Mouse (Mus musculus) lung, postnatal 14 days (tissue): ENCODE data around the gene Lmo1.
"Not testable (repeated sequence)": the region's sequence is repeated elsewhere in the genome, so short reads cannot be mapped to it uniquely, and the experiment has no call there.

Experiments
- DNase-seq: peaks from one replicate; pipeline ENCODE4 v3.0.0; 2021

The Lmo1 gene

DNA sequence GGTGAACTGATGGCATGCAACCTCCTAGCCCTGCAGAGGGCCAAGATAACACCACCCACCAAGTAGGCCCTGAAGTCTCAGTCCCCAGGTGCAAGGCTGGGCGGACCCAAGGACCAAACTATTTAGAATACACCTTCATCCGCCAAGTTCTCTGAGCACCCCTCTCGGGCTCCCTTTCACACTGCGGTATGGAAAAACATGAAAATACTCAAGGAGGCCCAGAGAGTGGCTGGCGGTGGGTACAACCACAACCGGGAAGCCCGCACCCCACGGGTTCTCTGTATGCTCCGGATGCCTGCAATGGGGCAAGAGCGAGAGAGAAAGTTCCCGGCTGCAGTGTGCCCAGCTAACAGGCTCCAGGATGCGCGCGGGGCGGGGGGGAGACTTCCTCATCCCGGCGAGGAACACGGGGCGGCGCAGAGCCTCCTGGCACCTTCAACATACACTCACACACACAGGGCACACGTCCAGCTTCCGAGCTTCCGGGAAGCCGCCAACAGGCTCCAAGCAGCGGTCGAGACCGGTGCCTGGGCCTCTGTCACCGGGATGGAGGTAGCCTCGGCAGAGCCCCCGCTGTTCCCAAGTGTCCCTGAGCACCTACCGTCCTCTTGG lies 564 bp downstream of the Lmo1 start:
- peak; percentile 29 for DNase-seq

DNA sequence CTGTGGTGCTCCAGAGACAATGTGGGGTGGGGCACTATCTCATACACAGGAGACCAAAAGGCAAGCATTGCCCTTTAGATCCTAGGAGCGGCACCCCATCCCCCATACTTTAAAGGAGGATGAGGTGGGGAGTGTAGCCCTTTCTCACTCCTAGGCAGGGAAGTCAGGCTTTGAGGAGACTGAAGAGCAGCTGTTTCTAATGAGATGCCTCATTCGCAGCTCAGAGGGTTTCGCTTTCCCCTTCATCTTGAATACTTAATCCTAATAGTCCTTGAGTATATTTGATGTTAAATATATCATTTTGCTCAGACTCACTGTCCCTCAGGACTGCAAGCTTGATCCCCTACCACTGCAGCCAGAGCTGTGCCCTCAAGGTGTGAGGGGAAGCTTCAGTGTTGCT lies 3.1 kb downstream of the Lmo1 start:
- no peak for DNase-seq

DNA sequence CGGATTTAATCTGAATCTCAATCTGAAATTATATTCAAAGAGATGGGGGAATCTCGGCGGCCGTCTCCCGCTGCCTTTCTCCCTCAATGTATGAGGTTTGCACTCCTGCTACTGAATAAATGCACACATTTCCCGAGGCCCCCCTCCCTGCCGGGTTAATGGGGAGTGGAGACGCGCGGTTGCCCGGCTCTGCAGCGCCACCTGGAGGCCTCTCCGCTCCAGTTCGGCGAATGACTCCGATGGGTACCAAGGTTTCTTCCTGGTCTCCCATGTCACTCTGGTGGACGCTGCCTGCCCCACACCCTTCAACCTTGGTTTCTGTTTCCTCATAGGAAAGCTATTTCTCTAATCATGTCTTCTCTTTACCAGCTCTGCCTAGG lies 4.6 kb downstream of the Lmo1 start:
- peak; percentile 85 for DNase-seq

DNA sequence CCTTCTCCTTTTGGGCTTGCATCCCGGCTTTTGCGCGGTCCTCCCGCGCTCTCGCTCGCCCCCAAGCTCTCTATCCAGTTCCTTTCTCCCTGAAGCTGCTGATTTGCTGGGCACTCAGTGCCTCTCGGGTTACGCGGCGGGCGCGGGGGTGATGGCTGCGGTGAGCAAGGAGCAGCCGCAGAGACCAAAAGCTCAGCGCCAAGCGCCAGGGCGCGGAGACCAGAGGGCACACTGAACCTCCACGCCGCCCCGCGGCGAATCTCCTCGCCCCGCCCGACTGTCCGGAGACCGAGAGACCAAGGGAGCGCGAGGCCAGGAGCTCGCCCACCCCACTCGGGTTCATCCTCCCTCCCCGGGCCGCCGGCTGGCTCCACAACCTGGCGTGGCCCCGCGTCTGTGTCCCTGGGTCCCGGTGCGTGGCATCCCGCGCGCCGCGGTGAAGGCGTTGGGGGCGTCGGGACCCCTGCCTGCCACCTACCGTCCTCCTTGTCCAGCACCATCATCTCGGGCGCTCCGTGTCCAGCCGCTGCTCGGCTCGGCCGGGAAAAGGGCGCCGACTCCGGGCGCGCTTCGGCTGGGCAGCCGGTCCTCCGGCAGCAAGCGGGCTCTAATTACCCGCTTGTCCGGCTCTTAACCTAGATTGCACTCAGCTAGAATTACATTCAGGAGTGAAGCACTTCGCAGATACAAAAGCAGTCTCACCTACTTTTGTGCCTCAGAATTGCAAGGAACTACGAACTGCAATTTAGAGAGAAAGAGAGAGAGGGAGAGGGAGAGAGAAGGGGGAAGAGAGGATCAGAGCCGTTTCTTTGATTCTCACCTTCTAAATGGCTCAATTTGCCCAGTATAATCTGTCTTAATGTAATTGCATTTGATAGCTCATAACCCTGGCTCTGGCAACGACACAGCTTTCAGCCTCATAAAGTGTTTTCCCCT lies 5.2 kb downstream of the Lmo1 start:
- no peak for DNase-seq

DNA sequence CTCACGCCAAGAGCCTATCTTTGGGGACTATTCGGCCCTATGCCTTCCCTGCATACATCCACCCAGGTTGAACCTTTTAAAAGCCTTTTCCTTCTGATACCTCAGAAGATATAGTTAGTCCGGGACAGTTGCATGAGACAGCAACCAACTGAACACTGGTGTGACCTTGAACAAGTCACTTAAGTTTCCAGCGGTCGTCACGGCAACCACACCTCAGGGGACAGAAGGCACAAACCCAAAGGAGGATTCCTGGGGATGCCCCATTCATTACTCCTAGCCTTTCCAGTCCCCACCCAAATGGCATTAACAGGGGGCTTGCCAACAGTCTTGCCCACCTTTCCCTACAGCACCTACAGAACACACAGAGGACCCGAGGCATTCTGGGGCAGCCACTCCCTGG lies 6.3 kb downstream of the Lmo1 start:
- no peak for DNase-seq

DNA sequence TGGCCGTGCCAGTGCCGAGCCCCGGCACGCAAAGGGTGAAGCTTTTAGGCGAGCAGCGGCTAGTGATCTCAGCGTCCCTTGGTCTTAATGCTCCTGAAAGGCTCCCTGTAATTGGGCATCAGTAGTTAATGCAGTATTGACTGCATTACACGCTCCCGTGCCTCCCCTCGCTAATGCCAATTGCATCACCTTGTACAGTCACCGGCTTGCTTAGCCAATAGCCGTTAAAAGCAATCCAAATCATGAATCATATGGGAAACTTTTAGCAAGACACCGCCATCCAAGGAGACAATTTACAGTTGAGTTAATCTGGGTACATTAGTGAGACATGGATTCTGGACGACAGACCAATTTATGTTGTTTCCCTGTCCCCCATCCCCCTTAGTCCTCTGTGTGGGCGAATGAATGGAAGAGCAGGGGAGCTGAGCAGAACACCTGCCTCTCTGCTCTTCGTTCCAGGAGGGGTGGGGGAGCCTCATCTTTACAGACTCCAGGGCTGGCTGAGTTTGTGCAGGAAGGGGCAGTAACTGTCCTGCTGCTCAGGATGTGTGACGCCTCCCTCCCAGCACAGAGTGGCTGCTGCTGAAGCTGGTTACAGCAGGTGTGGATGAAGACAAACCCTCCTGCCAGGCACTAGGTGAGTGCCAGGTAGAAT lies 8.9 kb downstream of the Lmo1 start:
- no peak for DNase-seq

DNA sequence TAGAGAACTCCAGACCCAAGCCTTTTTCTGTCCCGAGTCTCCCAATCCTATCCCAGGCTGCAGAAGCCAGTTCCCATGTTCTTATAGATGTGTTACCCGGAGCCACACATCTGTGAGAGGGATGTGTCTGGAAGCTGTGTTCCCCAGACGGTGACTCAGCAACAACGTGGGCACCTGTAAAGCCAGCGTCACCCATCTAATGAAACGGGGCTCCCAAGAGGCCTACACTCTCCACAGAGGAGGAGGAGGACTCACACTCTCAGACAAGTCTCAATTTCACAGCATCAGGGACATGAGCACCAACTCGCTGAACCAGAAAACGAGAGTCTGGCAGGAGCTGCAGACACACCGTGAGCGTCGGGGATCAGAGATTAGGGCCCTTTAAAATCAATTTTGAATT lies 20.7 kb downstream of the Lmo1 start:
- DNase-seq = no peak

DNA sequence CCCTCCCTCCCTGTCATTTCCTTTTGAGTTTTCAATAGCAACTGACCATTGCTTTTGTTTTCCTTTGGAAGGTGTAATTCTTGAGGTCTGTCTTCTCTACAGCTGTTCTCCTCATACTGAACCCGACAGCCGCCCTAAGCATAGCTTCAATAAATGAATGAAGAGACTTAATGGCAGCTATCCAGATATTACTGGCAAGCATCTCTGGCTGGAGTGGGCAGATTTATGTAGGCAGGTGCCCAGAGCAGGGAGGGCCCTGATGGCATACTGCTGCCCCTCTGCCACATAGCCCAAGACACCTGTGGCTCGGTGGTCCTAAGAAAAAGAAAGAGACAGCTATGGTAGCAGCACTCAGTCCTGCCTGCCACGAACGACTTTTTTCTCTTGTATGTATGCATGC lies 21.5 kb downstream of the Lmo1 start:
- no peak for DNase-seq

DNA sequence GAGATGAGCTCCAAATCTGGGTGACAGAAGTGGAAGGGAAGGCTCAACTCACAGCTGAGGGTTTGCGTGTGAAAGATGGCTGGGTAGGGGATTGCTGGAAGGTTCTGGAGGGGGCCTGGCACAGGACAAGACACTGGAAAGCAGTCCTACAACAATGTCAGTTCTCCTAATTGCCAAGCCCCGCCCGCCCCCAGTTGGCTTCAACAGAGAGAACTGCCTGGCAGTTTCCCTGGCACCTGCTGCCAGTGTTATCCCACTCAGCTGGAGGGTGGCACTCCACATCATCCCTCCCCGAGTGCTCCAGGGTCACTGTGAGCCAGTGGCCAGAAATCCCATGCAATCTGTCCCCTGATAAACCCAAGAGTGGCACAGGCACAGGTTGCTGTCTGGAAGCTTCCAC lies 23.9 kb downstream of the Lmo1 start:
- no peak for DNase-seq

DNA sequence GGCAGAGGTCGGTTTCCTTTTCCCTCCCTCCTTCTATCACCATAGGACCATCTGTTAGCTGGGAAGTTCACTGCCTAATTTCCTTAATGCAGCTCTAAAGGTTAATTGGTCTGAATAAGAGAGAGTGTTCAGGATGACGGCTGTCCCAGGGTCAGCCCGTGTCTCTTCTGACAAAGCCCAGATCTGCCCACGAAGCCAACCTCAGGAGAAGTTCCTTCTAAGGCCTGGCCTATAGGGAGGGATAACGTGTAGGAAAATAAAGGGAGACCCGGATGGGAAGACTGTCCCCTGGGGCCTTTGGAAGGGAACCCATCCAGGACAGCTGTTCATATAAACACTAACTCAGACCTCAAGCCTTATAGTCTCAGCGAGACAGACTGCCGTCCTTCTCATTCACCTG lies 29.8 kb downstream of the Lmo1 start:
- no peak for DNase-seq

DNA sequence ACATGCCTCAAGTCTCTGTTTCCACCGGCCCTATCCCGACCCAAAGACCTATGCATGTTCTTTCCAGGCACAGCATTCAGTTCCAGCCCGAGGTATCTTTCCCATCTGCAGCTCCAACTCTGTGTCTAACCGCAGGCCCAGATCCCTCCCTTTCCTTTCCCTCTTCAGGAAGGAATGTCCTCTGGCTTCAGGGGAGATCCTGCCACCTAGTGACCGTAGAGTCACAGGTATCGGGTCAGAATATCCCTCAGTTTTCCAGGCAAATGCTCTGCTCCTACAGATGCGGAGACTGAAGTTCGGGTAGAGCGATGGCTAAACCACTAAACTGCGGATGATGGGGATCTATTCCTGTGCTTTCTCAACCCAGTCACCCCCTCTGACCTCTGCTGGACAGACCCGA lies 30.3 kb downstream of the Lmo1 start:
- DNase-seq = no peak

DNA sequence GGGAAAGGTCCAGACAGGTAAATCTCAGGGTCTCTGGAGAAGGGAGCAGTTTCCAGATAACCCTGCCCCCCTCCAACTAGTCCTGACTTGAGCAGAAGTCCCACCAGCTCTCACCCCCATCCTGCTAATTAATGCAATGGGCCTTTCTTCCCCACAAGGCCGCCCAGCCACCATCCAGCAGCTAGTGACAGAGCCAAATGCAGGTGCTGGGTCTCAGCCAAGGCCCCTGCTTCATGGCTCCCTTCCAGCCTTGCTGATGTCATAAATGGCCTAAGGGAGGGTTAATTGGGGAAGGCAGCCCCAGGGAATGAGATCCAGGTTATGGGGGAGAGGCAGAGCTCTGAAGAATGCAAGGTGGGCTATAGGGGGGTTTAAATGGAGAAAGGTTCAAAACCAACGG lies 32.4 kb downstream of the Lmo1 start:
- no peak for DNase-seq

DNA sequence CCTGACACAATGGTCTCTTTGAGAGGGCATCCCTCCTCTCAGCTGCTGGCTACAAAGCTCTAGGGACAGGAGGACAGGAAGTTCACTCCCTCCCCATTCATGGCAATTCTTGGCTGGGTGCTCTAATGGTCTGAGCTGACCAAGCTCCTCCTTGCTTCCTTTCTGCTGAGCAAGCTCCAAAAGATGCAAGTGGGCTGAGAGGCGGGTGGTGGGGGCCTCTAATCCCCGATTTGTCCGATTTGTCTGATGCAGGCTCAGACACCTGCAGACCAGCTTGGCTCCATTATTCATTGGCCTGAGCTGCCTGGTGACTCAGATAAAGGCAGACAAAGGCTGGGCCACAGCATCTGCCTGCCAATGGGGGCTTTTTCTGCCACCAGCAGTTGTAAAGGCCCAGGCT lies 33.3 kb downstream of the Lmo1 start:
- DNase-seq = no peak

DNA sequence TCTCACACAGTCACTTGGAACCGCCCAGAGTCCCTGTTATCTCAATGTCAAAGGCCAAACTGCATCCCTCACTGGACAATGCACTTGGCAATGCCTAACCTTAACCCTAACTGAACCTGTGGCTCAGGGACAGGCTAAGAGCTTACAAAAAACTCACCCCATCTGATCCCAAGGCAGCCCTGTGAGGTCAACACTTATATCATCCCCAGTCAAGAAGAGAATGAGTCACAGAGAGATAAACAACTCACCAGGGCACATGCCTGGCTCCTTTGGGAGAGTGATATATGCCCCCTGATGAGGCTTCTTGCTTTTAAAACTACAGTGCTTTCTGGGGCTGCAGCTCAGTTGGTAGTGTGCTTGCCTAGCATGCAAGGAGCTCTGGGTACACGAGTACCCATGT lies 34.0 kb downstream of the Lmo1 start:
- DNase-seq = no peak

DNA sequence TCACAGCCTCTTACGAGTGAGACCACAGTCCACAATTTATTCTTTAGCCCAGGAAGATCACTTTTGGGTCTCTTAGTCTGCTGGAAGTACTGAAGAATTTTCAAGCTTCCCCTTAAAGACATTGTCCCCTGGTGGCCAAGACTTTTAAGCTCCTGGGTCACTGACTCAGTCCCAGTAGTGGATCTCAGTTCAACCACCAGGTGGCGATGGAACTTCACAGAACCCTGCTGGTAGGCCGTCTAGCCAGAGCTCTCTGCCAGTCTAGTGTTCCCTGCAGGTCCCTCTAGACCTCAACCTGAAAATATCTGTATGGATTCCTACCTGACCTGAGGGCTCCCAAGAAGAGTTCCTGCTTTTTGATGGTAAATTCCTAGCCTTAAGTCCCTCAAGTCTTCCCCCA lies 35.6 kb downstream of the Lmo1 start:
- DNase-seq = peak; percentile 90

DNA sequence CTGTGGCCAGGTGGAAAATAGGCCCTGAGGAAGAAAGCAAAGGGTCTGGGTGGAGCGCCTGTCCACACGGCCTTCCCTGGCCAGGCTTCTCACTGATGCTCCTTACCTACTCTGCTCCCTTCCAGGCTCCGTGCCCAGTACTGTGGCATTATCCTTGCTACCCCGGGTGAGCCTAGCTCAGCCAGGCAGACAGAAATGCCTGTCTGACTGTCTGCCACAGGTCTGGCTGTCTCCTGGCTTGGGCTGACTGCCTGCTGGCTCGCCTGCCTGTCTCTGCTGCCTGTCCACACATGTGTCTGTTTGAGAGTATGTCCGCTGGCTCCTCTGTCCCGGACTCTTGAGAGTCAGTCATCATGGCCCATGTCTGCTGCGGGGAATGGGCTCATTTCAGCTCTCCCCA lies 37.6 kb downstream of the Lmo1 start:
- no peak for DNase-seq

DNA sequence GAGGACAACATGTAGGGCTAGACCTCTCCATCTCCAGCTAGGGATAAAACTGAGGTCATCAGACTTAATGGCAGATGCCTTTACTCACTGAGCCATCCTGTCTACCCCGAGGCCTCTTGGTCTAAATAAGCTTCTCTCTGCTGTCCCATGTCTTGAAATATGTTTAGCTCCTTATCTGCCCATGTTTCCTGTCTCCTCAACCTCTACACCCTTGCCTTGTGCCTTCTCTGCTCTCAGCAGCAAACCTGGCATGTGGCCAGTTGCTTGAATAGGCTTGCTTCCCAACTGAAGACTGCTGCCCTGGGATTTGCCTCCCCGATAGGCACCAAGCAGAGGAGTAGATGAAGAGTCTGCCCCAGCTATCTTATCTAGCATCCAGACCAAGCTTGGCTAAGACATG lies 43.4 kb downstream of the Lmo1 start:
- no peak for DNase-seq

DNA sequence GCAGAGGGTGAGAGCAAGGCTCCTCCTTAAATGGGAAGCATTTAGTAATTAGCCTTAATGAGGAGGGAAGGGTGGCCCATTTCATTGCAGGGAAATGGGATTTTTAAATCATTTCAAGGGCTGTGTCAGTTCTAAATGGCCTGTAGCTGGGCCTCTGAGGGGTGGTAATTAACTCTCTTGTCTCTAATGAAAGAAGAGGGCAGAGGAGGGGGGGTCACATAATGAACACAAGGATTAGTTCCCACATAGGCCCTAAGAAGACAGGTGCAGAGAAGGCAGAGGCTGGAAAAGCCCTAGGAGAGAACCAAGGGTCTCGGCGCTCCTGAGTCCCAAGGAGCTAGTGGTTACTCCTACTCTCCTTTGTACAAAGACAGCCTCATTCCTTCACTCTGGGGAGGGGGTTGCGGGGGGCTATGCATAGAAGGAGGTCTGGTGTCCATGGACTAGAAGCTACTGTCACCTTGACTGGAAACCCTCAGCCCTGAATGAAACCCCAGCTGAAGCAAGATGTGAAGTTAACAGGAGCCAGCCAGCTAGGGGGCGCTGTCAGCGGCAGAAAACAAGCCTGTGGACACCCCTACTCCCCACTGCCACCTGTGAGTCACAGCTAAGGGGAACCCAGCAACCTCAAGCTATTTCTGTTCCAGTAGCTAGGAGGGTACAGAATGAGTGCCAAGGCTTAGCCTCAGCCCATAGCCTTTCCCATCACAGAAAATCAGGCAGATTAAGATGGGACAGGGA lies 44.9 kb downstream of the Lmo1 start:
- no peak for DNase-seq

DNA sequence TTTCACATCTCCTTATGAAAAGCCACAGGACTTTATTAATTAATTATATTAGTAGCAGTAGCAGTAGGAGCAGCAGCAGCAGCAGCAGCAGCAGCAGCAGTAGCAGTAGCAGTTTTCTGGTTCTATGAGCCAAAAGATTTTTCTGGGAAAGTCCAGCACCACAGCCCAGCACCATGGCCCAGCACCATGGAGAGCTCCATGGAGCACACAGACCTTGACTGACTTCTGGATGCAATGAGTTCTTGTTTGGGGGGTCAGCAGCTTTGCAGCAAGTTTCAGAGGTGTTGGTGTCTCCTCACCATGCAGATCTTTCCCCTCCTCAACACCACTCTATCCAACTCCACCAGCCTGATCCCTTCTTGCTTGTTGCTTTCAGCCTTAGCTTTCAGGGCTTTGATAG lies 45.6 kb downstream of the Lmo1 start:
- no peak for DNase-seq

DNA sequence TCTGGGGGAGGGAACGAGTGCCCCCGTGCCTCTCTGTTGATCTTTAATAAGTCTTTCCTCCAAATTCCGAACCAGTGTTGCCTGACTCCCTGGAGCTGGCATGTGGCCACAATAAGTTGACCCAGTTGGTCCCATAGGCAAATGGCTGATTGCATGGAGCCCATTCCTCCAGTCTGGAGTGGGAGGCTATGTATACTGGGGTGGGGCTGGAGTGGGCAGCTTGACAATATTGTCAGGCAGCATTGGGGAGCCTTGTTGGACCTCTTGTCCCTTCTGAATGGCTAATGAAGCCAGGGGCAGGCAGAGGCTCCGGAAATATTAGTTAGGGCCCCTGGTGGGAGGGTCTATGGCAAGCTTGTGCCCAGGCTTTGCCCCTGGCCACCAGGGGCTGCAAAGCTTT lies 59.1 kb downstream of the Lmo1 start:
- DNase-seq = no peak

DNA sequence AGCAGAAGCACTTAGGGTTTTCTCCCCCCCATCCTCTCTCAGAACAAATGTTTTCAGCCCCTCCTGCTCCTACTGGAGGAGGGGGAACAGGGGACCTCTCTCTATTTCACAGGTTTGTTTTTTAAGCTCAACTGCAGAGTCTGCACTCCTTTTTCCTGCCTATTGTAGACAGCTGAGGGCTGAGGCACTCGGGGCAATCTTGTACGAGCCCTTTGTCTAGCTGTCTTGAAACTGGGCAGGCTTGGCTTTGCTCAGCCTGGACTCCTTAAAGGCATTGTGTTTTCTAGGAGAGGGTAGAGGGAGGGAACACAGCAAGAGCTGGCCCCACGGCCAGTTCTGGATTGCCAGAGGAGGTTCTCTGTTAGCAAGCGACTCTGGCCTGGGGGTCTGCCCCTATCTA lies 59.5 kb downstream of the Lmo1 start:
- DNase-seq = not testable (repeated sequence)

DNA sequence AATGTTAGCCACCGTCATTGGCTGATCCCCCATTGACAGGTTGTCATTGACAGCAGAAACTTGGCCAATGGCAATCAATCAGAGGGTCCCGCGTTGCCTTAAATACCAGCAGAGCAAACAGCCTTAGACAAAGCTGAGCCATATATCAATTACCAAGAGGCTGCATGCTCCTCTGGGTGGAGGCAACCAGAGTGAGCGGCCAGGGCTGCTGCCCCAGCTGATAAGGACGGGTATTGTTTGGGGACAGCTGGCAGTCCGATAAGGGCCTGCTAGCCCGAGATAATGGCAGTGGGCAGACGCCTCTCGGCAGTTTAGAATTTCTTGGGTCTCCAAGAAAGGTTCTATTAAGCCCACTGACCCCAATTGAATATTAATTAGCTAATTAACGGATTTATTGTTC lies 60.1 kb downstream of the Lmo1 start:
- no peak for DNase-seq

DNA sequence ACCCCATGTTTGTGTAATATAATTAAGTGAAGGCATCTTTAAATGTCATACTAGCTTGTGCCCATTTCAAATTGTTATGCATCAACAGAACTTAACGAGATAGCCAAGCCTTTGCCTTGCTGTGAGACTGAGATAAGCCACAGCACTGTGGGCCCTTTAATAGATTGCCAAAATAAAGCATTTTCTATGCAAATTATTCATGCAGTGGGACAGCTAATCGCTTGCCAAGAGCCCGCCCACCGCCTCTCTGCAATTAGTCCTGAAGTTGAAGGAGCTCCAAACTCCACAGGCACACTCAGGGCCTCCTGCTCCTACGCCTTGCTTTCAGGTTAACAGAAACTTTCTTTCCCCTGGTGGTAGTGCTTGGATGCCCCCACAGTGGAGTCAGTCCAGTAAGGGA lies 64.0 kb downstream of the Lmo1 start:
- no peak for DNase-seq

DNA sequence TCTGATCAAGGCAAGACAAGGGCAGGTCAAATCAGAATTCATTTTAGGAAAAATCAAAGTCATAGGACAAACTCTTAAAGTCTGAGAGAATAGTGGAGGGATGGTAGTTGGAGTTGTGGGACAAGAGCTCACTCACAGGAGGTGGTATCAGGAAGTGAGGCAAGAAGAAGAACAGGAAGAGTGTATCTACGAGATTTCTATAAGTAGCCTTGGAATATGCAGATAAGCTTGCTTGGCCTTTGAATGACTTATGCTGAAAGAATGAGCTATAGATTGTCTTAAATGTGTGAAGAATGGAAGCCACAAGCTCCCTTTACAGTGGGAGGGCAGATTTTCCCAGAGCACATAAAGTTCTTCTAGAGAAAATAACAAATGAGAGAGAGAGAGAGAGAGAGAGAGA lies 70.1 kb downstream of the Lmo1 start:
- no peak for DNase-seq
